Mouse (Mus musculus): ENCODE data around the gene Ubr4. TPM values are rescaled to one million over a fixed set of nuclear protein-coding genes. Genes with fewer than 3 reads are reported as not detected.

Gene Ubr4
- polyA plus RNA-seq, 1 experiment, result 78.1 TPM

DNA sequence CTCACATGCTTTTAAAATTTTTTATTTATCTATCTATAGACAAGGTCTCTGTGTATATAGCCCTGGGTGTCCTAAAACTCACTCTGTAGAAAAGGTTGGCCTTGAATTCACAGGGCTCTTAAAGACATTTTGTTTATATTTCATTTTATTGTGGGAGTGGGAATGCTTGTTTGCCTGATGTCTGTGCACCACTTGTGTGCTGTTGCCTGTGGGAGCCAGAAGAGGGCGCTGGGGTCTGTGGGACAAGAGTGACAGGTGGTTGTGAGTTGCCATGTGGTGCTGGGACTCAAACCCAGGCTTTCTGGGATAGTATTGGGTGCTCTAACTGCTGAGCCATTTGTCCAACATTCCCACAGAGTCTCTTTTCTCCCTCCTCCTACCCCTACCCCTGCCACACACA is 65.5 kb downstream of the Ubr4 start:
- H3K79me3 ChIP-seq (ENCODE audit: low read depth), result no peaks in the 10 kb centered on the region
- TF ChIP-seq CTCF (IDR thresholded peaks at IDR 0.05; ENCODE audit: control insufficient read depth, insufficient read depth, insufficient read length) (no peak), CEBPB (IDR thresholded peaks at IDR 0.05; ENCODE audit: low read depth) (no peak)
- no peak overlapping the region for H3K4me3 ChIP-seq (ENCODE audit: insufficient read depth, poor library complexity, severe bottlenecking)
- H3ac ChIP-seq (ENCODE audit: control insufficient read depth, insufficient read length, low read depth), result no peak overlapping the region
- H3K27me3 ChIP-seq (ENCODE audit: control insufficient read depth, insufficient read depth, insufficient read length), result no peaks in the 10 kb centered on the region
- H3K79me2 ChIP-seq (ENCODE audit: control insufficient read depth, insufficient read depth), result no peaks in the 10 kb centered on the region
- H3K36me3 ChIP-seq (ENCODE audit: control insufficient read depth, insufficient read depth), result peaks cover 92% of the 10 kb centered on the region

DNA sequence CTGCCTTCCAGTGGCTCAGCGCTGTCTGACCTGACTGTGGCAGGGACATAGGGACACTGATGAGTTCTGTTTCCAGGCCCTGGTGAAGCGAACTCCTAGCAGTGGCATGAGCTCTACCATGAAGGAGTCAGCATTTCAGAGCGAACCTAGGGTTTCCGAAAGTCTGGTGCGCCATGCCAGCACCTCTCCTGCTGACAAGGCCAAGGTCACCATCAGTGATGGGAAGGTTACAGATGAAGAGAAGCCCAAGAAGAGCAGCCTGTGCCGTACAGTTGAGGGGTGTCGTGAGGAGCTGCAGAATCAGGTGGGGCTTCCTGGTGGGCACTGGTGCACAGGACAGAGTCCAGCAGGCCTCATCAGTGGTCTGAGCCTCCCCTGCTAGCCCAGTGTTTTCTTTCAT is 69.2 kb downstream of the Ubr4 start:
- Histone ChIP-seq H3K79me3 (ENCODE audit: low read depth) (no peaks in the 10 kb centered on the region), H3K4me3 (ENCODE audit: insufficient read depth, poor library complexity, severe bottlenecking) (no peak overlapping the region), H3ac (ENCODE audit: control insufficient read depth, insufficient read length, low read depth) (no peak overlapping the region), H3K27me3 (ENCODE audit: control insufficient read depth, insufficient read depth, insufficient read length) (no peaks in the 10 kb centered on the region), H3K79me2 (ENCODE audit: control insufficient read depth, insufficient read depth) (no peaks in the 10 kb centered on the region), H3K36me3 (ENCODE audit: control insufficient read depth, insufficient read depth) (peaks cover 91% of the 10 kb centered on the region)
- TF ChIP-seq FOSL1 (IDR thresholded peaks at IDR 0.05; ENCODE audit: insufficient read depth, low read length, poor library complexity, severe bottlenecking), result no peak
- no peak for TF ChIP-seq MYOD1 (IDR thresholded peaks at IDR 0.05; ENCODE audit: control insufficient read depth, insufficient read length, low read depth)
- TF ChIP-seq CEBPB (IDR thresholded peaks at IDR 0.05; ENCODE audit: low read depth), result no peak
- no peak for TF ChIP-seq CTCF (IDR thresholded peaks at IDR 0.05; ENCODE audit: control insufficient read depth, insufficient read depth, insufficient read length)
- no peak for TF ChIP-seq MAX (IDR thresholded peaks at IDR 0.05)
- TF ChIP-seq MYOG (IDR thresholded peaks at IDR 0.05; ENCODE audit: control insufficient read depth, extremely low read depth, insufficient read length), result no peak
- no peak for TF ChIP-seq USF1 (IDR thresholded peaks at IDR 0.05; ENCODE audit: low read depth)

DNA sequence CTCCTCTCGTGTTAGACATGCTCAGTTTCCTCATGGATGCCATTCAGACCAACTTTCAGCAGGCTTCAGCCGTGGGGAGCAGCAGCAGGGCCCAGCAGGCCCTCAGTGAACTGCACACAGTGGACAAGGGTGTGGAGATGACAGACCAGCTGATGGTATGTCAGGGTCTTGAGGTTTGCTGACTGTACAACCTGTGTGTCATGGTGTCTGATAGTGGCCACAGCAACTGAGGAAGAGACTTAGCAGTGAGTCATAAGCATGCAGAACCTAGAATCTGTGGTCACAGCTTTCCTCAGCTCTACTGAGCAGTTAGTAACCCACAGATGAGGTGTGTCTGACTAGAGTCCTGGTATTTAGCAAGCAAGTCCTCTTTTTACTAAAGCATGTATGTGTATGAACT is 70.0 kb downstream of the Ubr4 start:
- no peaks in the 10 kb centered on the region for H3K79me2 ChIP-seq (ENCODE audit: control insufficient read depth, insufficient read depth)
- peaks cover 91% of the 10 kb centered on the region for H3K36me3 ChIP-seq (ENCODE audit: control insufficient read depth, insufficient read depth)
- no peak overlapping the region for H3ac ChIP-seq (ENCODE audit: control insufficient read depth, insufficient read length, low read depth)
- no peaks in the 10 kb centered on the region for H3K27me3 ChIP-seq (ENCODE audit: control insufficient read depth, insufficient read depth, insufficient read length)
- H3K4me3 ChIP-seq (ENCODE audit: insufficient read depth, poor library complexity, severe bottlenecking), result no peak overlapping the region
- TF ChIP-seq MYOG (IDR thresholded peaks at IDR 0.05; ENCODE audit: control insufficient read depth, extremely low read depth, insufficient read length) (no peak), CTCF (IDR thresholded peaks at IDR 0.05; ENCODE audit: control insufficient read depth, insufficient read depth, insufficient read length) (no peak), FOSL1 (IDR thresholded peaks at IDR 0.05; ENCODE audit: insufficient read depth, low read length, poor library complexity, severe bottlenecking) (peak; percentile 78), CEBPB (IDR thresholded peaks at IDR 0.05; ENCODE audit: low read depth) (peak; percentile 13), MAX (IDR thresholded peaks at IDR 0.05) (peak; percentile 65), MYOD1 (IDR thresholded peaks at IDR 0.05; ENCODE audit: control insufficient read depth, insufficient read length, low read depth) (peak; percentile 66), USF1 (IDR thresholded peaks at IDR 0.05; ENCODE audit: low read depth) (no peak)
- H3K79me3 ChIP-seq (ENCODE audit: low read depth), result no peaks in the 10 kb centered on the region

DNA sequence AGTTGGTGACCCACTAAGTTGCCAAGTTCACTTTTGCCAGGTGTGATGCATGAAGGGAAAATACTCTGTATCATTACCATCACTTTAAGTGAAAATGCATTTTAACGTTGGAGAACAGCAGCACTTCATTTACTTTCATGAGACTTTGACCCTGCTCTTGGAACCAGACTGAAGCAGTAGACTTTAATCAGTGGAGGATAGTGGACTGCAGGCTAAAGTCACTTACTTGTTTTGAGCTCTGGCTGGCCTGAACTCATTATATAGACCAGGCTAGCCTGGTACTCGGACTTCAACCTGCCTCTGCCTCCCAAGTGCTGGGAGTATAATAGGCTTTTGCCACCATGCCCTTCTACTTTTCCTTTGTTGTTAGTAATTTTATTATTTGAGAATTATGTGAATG is 70.9 kb downstream of the Ubr4 start:
- no peaks in the 10 kb centered on the region for H3K27me3 ChIP-seq (ENCODE audit: control insufficient read depth, insufficient read depth, insufficient read length)
- TF ChIP-seq CTCF (IDR thresholded peaks at IDR 0.05; ENCODE audit: control insufficient read depth, insufficient read depth, insufficient read length) (no peak), FOSL1 (IDR thresholded peaks at IDR 0.05; ENCODE audit: insufficient read depth, low read length, poor library complexity, severe bottlenecking) (no peak), MYOD1 (IDR thresholded peaks at IDR 0.05; ENCODE audit: control insufficient read depth, insufficient read length, low read depth) (no peak), MAX (IDR thresholded peaks at IDR 0.05) (no peak), USF1 (IDR thresholded peaks at IDR 0.05; ENCODE audit: low read depth) (no peak), CEBPB (IDR thresholded peaks at IDR 0.05; ENCODE audit: low read depth) (no peak), MYOG (IDR thresholded peaks at IDR 0.05; ENCODE audit: control insufficient read depth, extremely low read depth, insufficient read length) (no peak)
- H3ac ChIP-seq (ENCODE audit: control insufficient read depth, insufficient read length, low read depth), result no peak overlapping the region
- no peaks in the 10 kb centered on the region for H3K79me3 ChIP-seq (ENCODE audit: low read depth)
- H3K79me2 ChIP-seq (ENCODE audit: control insufficient read depth, insufficient read depth), result no peaks in the 10 kb centered on the region
- H3K4me3 ChIP-seq (ENCODE audit: insufficient read depth, poor library complexity, severe bottlenecking), result no peak overlapping the region
- peaks cover 90% of the 10 kb centered on the region for H3K36me3 ChIP-seq (ENCODE audit: control insufficient read depth, insufficient read depth)

DNA sequence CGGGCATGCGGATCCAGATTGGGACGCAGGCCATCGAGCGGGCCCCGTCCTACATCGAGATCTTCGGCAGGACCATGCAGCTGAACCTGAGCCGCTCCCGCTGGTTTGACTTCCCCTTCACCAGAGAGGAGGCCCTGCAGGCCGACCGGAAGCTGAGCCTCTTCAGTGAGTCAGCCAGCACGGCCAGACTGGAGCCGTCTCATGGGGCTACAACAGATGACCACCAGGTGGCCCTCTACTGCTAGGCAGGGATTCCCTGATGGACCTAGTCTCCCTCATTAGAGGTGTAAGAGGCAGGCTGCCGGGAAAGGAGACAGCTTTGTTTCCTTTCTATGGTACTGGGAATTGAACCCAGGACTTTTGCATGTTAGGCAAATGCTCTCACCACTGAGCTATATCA is 77.8 kb downstream of the Ubr4 start:
- peak overlapping the region; percentile 58 for H3ac ChIP-seq (ENCODE audit: control insufficient read depth, insufficient read length, low read depth)
- H3K4me3 ChIP-seq (ENCODE audit: insufficient read depth, poor library complexity, severe bottlenecking), result no peak overlapping the region
- no peaks in the 10 kb centered on the region for H3K79me2 ChIP-seq (ENCODE audit: control insufficient read depth, insufficient read depth)
- peaks cover 92% of the 10 kb centered on the region for H3K36me3 ChIP-seq (ENCODE audit: control insufficient read depth, insufficient read depth)
- H3K79me3 ChIP-seq (ENCODE audit: low read depth), result no peaks in the 10 kb centered on the region
- no peak for TF ChIP-seq MYOG (IDR thresholded peaks at IDR 0.05; ENCODE audit: control insufficient read depth, extremely low read depth, insufficient read length)
- peak; percentile 34 for TF ChIP-seq MAX (IDR thresholded peaks at IDR 0.05)
- TF ChIP-seq MYOD1 (IDR thresholded peaks at IDR 0.05; ENCODE audit: control insufficient read depth, insufficient read length, low read depth), result no peak
- no peak for TF ChIP-seq CEBPB (IDR thresholded peaks at IDR 0.05; ENCODE audit: low read depth)
- peak; percentile 61 for TF ChIP-seq CTCF (IDR thresholded peaks at IDR 0.05; ENCODE audit: control insufficient read depth, insufficient read depth, insufficient read length)
- no peak for TF ChIP-seq USF1 (IDR thresholded peaks at IDR 0.05; ENCODE audit: low read depth)
- no peak for TF ChIP-seq FOSL1 (IDR thresholded peaks at IDR 0.05; ENCODE audit: insufficient read depth, low read length, poor library complexity, severe bottlenecking)
- no peaks in the 10 kb centered on the region for H3K27me3 ChIP-seq (ENCODE audit: control insufficient read depth, insufficient read depth, insufficient read length)

DNA sequence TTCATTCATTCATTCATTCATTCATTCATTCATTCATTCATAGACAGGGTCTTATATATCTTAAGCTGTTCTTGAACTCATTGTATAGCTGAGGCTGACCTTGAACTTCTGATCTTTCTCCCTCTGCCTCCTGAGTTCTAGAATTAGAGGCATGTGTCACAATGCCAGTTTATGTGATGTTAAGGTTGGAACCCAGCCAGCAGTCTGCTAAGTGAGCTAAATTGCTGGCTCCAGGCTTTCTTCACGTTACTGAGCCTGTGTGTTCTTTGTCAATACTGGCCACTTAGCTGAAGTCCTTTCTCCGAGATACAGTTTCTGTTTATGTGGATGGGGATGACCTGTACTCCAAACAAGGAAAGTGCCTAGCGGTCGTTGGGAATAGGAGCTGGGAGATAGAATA is 78.5 kb downstream of the Ubr4 start:
- TF ChIP-seq CEBPB (IDR thresholded peaks at IDR 0.05; ENCODE audit: low read depth), result no peak
- no peak for TF ChIP-seq FOSL1 (IDR thresholded peaks at IDR 0.05; ENCODE audit: insufficient read depth, low read length, poor library complexity, severe bottlenecking)
- TF ChIP-seq MYOG (IDR thresholded peaks at IDR 0.05; ENCODE audit: control insufficient read depth, extremely low read depth, insufficient read length), result no peak
- TF ChIP-seq USF1 (IDR thresholded peaks at IDR 0.05; ENCODE audit: low read depth), result no peak
- TF ChIP-seq CTCF (IDR thresholded peaks at IDR 0.05; ENCODE audit: control insufficient read depth, insufficient read depth, insufficient read length), result no peak
- no peak for TF ChIP-seq MYOD1 (IDR thresholded peaks at IDR 0.05; ENCODE audit: control insufficient read depth, insufficient read length, low read depth)
- no peak for TF ChIP-seq MAX (IDR thresholded peaks at IDR 0.05)
- Histone ChIP-seq H3K36me3 (ENCODE audit: control insufficient read depth, insufficient read depth) (peaks cover 92% of the 10 kb centered on the region), H3ac (ENCODE audit: control insufficient read depth, insufficient read length, low read depth) (no peak overlapping the region), H3K79me2 (ENCODE audit: control insufficient read depth, insufficient read depth) (no peaks in the 10 kb centered on the region), H3K27me3 (ENCODE audit: control insufficient read depth, insufficient read depth, insufficient read length) (no peaks in the 10 kb centered on the region), H3K4me3 (ENCODE audit: insufficient read depth, poor library complexity, severe bottlenecking) (no peak overlapping the region), H3K79me3 (ENCODE audit: low read depth) (no peaks in the 10 kb centered on the region)

Data from C2C12 (cell line).